ENCODE assay signal across 17 mouse cellular contexts in the genomic region with DNA sequence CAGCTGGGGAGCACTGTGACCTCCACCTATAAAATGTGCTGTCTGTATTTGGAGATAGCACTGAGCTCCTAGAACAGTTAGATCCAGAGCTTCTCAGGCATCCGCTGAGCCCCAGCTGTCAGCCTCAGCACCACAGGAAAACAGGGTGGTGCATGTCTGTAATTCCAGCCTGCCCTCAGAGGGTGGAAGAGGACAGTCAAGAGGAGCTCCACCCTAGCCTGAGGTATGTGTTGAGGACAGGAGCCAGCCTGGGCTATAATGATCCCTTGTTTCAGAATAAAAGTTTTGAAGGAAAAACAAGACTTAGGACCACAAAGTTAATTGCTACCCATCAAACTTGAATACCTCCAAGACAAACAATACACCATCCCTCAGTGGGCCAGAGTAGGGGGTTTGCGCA.
DNase-seq lines count a peak whose midpoint lies in the region.
"Had no signal": no experiment of that assay in that cellular context is flagged by ENCODE, and none has a peak within 500 bp of the region (broad histone marks: within the 10 kb centered on the region; RNA-seq: fewer than 3 reads in every experiment).

No protein-coding gene starts in this region.

- no peaks in the 10 kb centered on the region for H3K4me1 ChIP-seq in heart, embryonic 10.5 days
- H3K4me1 ChIP-seq: embryonic facial prominence, embryonic 12.5 days; forebrain, embryonic 12.5 days; heart, embryonic 13.5 days; hindbrain, embryonic 12.5 days had no signal

- DNase-seq in adrenal gland, postnatal 10 days, result peak; percentile 4
- DNase-seq in adrenal gland, postnatal 25 days, result no peak
- DNase-seq in heart, postnatal 4 days, result peak; percentile 13
- DNase-seq in heart, embryonic 10.5 days (ENCODE audit: low spot score), result no peak
- peak; percentile 6 for DNase-seq in ovary, postnatal 36 days (ENCODE audit: low spot score)
- no peak for DNase-seq in ovary, postnatal 10 days (ENCODE audit: low spot score)
- no peak for DNase-seq in retina, embryonic 14.5 days (ENCODE audit: low spot score)
- DNase-seq: B cell, adult 2 months; cerebellum, adult 11 months; cerebellum, adult 8-10 months; embryo, embryonic 11 days; gastrocnemius, postnatal 10 days; heart, postnatal 36 days had no signal

- no peak overlapping the region for H3K27ac ChIP-seq in heart, embryonic 10.5 days
- H3K27ac ChIP-seq: embryonic facial prominence, embryonic 12.5 days; forebrain, embryonic 12.5 days; heart, embryonic 13.5 days; hindbrain, embryonic 12.5 days had no signal

- WGBS in heart, embryonic 10.5 days, result 79% methylated on average over 2 of the region's 2 CpGs

- no peak overlapping the region for H3K4me3 ChIP-seq in heart, embryonic 10.5 days
- H3K4me3 ChIP-seq: embryonic facial prominence, embryonic 12.5 days; forebrain, embryonic 12.5 days; heart, embryonic 13.5 days; hindbrain, embryonic 12.5 days had no signal

- no peaks in the 10 kb centered on the region for H3K9me3 ChIP-seq in heart, embryonic 10.5 days
- H3K9me3 ChIP-seq: embryonic facial prominence, embryonic 12.5 days; forebrain, embryonic 12.5 days; heart, embryonic 13.5 days; hindbrain, embryonic 12.5 days had no signal

- no peaks in the 10 kb centered on the region for H3K27me3 ChIP-seq in heart, embryonic 10.5 days (ENCODE audit: insufficient read depth, poor library complexity, severe bottlenecking)
- H3K27me3 ChIP-seq: embryonic facial prominence, embryonic 12.5 days; forebrain, embryonic 12.5 days; heart, embryonic 13.5 days; hindbrain, embryonic 12.5 days had no signal

- H3K36me3 ChIP-seq in heart, embryonic 10.5 days, result no peaks in the 10 kb centered on the region
- H3K36me3 ChIP-seq: embryonic facial prominence, embryonic 12.5 days; forebrain, embryonic 12.5 days; heart, embryonic 13.5 days; hindbrain, embryonic 12.5 days had no signal

Comparison
In these comparisons a context has a peak if more than half of its experiments do, and no peak if none do; other contexts are left out.
1. DNase-seq: peak in adrenal gland, postnatal 10 days (single experiment), heart, postnatal 4 days (single experiment) and ovary, postnatal 36 days (single experiment); none in adrenal gland, postnatal 25 days (single experiment), heart, embryonic 10.5 days (single experiment), ovary, postnatal 10 days (single experiment) and retina, embryonic 14.5 days (single experiment).